18 mouse cellular contexts compared by ENCODE assay signal in the genomic region with DNA sequence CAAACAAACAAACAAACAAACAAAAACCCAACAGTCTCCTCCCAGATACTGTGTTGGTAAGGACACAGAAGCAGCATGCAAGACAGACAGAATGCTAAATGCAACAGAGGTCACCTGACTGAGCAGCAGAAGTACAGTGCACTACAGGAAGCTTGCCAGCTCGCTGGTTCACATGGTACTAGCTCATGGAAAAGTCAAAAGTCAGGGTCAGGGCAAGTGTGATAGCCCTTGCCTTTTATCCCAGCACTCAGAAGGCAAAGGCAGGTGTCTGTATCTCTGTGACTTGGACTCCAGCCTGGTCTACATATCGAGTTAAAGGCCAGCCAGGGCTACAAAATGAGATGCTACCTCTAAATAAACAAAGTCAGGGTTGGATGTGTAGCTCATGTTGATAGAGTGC.
DNase-seq lines count a peak whose midpoint lies in the region; ATAC-seq and TF ChIP-seq lines count a peak whose summit lies in the region.
"Had no signal": no experiment of that assay in that cellular context is flagged by ENCODE, and none has a peak within 500 bp of the region (broad histone marks: within the 10 kb centered on the region; RNA-seq: fewer than 3 reads in every experiment).

No protein-coding gene starts in this region.

- no peak overlapping the region for H3K4me3 ChIP-seq in heart, embryonic 12.5 days
- no peak overlapping the region for H3K4me3 ChIP-seq in kidney, postnatal 0 days (replicated peaks; ENCODE audit: low read depth, low read length)
- no peak overlapping the region for H3K4me3 ChIP-seq in neural tube, embryonic 15.5 days (replicated peaks)
- no peak overlapping the region for H3K4me3 ChIP-seq in stomach, postnatal 0 days (ENCODE audit: low read depth, low read length)
- H3K4me3 ChIP-seq in forebrain, embryonic 14.5 days (ENCODE audit: low read depth, low read length), result no peak overlapping the region
- H3K4me3 ChIP-seq: forebrain, embryonic 12.5 days; heart, embryonic 15.5 days; myocyte had no signal

- H3K27me3 ChIP-seq in heart, embryonic 12.5 days (replicated peaks), result no peaks in the 10 kb centered on the region
- no peaks in the 10 kb centered on the region for H3K27me3 ChIP-seq in kidney, postnatal 0 days (ENCODE audit: insufficient read depth, low read length)
- H3K27me3 ChIP-seq in neural tube, embryonic 15.5 days (replicated peaks), result no peaks in the 10 kb centered on the region
- H3K27me3 ChIP-seq in stomach, postnatal 0 days (ENCODE audit: control insufficient read depth, insufficient read depth, low read length), result no peaks in the 10 kb centered on the region
- H3K27me3 ChIP-seq in forebrain, embryonic 14.5 days (replicated peaks; ENCODE audit: control insufficient read depth, insufficient read depth, low read length), result peaks cover 68% of the 10 kb centered on the region
- H3K27me3 ChIP-seq: heart, embryonic 15.5 days; Patski had no signal

- no peak overlapping the region for H3K27ac ChIP-seq in heart, embryonic 12.5 days (ENCODE audit: poor library complexity, severe bottlenecking)
- no peak overlapping the region for H3K27ac ChIP-seq in kidney, postnatal 0 days
- peak overlapping the region; percentile 57; the same call in 1 of the 2 replicates for H3K27ac ChIP-seq in neural tube, embryonic 15.5 days (replicated peaks)
- H3K27ac ChIP-seq in stomach, postnatal 0 days (replicated peaks), result peak overlapping the region; percentile 61
- H3K27ac ChIP-seq in forebrain, embryonic 14.5 days (ENCODE audit: low read depth, low read length), result no peak overlapping the region

- no peaks in the 10 kb centered on the region for H3K36me3 ChIP-seq in heart, embryonic 12.5 days
- H3K36me3 ChIP-seq in kidney, postnatal 0 days (ENCODE audit: insufficient read depth, low read length), result no peaks in the 10 kb centered on the region
- H3K36me3 ChIP-seq in neural tube, embryonic 15.5 days, result no peaks in the 10 kb centered on the region
- no peaks in the 10 kb centered on the region for H3K36me3 ChIP-seq in stomach, postnatal 0 days (ENCODE audit: control insufficient read depth, insufficient read depth, low read length)
- H3K36me3 ChIP-seq in forebrain, embryonic 14.5 days (ENCODE audit: control insufficient read depth, insufficient read depth, low read length), result no peaks in the 10 kb centered on the region
- H3K36me3 ChIP-seq: forebrain, embryonic 12.5 days; heart, embryonic 15.5 days; midbrain, embryonic 10.5 days had no signal

- 39% methylated on average over 2 of the region's 2 CpGs for WGBS in heart, embryonic 12.5 days
- 59% methylated on average over 2 of the region's 2 CpGs for WGBS in kidney, postnatal 0 days
- 72% methylated on average over 2 of the region's 2 CpGs for whole genome bisulfite sequencing in neural tube, embryonic 15.5 days
- WGBS in stomach, postnatal 0 days, result 56% methylated on average over 2 of the region's 2 CpGs
- 86% methylated on average over 2 of the region's 2 CpGs for WGBS in forebrain, embryonic 14.5 days

- ATAC-seq in heart, embryonic 12.5 days (ENCODE audit: insufficient number of reproducible peaks, low FRiP score), result peak; percentile 33; the same call in 1 of the 2 replicates
- 0 out of 2 replicates have a peak, but pooled peaks have one; percentile 26 for ATAC-seq in kidney, postnatal 0 days (replicated peaks; ENCODE audit: low FRiP score, low read depth)
- no peak for ATAC-seq in neural tube, embryonic 15.5 days (ENCODE audit: low FRiP score)
- ATAC-seq in stomach, postnatal 0 days (ENCODE audit: low FRiP score, low TSS enrichment), result no peak
- ATAC-seq in forebrain, embryonic 14.5 days, result no peak
- ATAC-seq: activated CD4-positive, CD25-positive, alpha-beta regulatory T cell, adult 4 months; Patski had no signal

- TF ChIP-seq EP300 in stomach, postnatal 0 days (optimal IDR thresholded peaks at IDR 0.05), result no peak

- H3K9ac ChIP-seq in heart, embryonic 12.5 days, result no peak overlapping the region
- no peak overlapping the region for H3K9ac ChIP-seq in kidney, postnatal 0 days (ENCODE audit: low read depth, low read length)
- H3K9ac ChIP-seq in neural tube, embryonic 15.5 days (replicated peaks), result no peak overlapping the region
- no peak overlapping the region for H3K9ac ChIP-seq in stomach, postnatal 0 days (ENCODE audit: low read length)
- no peak overlapping the region for H3K9ac ChIP-seq in forebrain, embryonic 14.5 days (ENCODE audit: low read length)
- H3K9ac ChIP-seq: forebrain, embryonic 12.5 days; heart, embryonic 15.5 days had no signal

- H3K4me1 ChIP-seq in heart, embryonic 12.5 days (replicated peaks), result peaks cover 32% of the 10 kb centered on the region
- peaks cover 9% of the 10 kb centered on the region; the same call in 1 of the 2 replicates for H3K4me1 ChIP-seq in kidney, postnatal 0 days (replicated peaks; ENCODE audit: insufficient read depth, low read length)
- peaks cover 29% of the 10 kb centered on the region for H3K4me1 ChIP-seq in neural tube, embryonic 15.5 days
- H3K4me1 ChIP-seq in stomach, postnatal 0 days (replicated peaks; ENCODE audit: control insufficient read depth, insufficient read depth), result no peaks in the 10 kb centered on the region; the same call in 1 of the 2 replicates
- peaks cover 11% of the 10 kb centered on the region for H3K4me1 ChIP-seq in forebrain, embryonic 14.5 days (ENCODE audit: control insufficient read depth, insufficient read depth, low read length)

- TF ChIP-seq CTCF in kidney, postnatal 0 days (IDR thresholded peaks at IDR 0.05; ENCODE audit: low read depth), result no peak
- TF ChIP-seq CTCF in stomach, postnatal 0 days (IDR thresholded peaks at IDR 0.05; ENCODE audit: low read depth), result no peak

- H3K4me2 ChIP-seq in heart, embryonic 12.5 days, result no peak overlapping the region
- H3K4me2 ChIP-seq in kidney, postnatal 0 days (ENCODE audit: low read length), result no peak overlapping the region
- no peak overlapping the region for H3K4me2 ChIP-seq in neural tube, embryonic 15.5 days
- H3K4me2 ChIP-seq in stomach, postnatal 0 days (replicated peaks; ENCODE audit: low read depth), result no peak overlapping the region
- no peak overlapping the region for H3K4me2 ChIP-seq in forebrain, embryonic 14.5 days (ENCODE audit: low read length)
- H3K4me2 ChIP-seq: heart, embryonic 15.5 days; liver, embryonic 11.5 days had no signal

- DNase-seq in heart, adult 11 months, result no peak
- DNase-seq in kidney, postnatal 0 days (ENCODE audit: low spot score), result no peak
- no peak for DNase-seq in kidney, adult 8-10 months
- no peak for DNase-seq in neural tube, embryonic 10.5 days (ENCODE audit: extremely low spot score, low spot score)
- no peak for DNase-seq in stomach, postnatal 0 days (ENCODE audit: low spot score)
- DNase-seq in forebrain, embryonic 14.5 days (ENCODE audit: low spot score), result no peak
- DNase-seq: gastrocnemius, postnatal 25 days; lung, postnatal 14 days; thymus, postnatal 25 days had no signal

- no peaks in the 10 kb centered on the region for H3K9me3 ChIP-seq in heart, embryonic 12.5 days (replicated peaks)
- H3K9me3 ChIP-seq in kidney, postnatal 0 days (replicated peaks; ENCODE audit: low read length), result no peaks in the 10 kb centered on the region
- no peaks in the 10 kb centered on the region for H3K9me3 ChIP-seq in neural tube, embryonic 15.5 days (replicated peaks)
- no peaks in the 10 kb centered on the region for H3K9me3 ChIP-seq in stomach, postnatal 0 days (ENCODE audit: control insufficient read depth, low read length)
- H3K9me3 ChIP-seq in forebrain, embryonic 14.5 days (replicated peaks; ENCODE audit: control insufficient read depth, low read length), result no peaks in the 10 kb centered on the region
- H3K9me3 ChIP-seq: forebrain, embryonic 12.5 days; heart, embryonic 15.5 days; midbrain, embryonic 10.5 days had no signal

Comparison
In these comparisons a context has a peak if more than half of its experiments do, and no peak if none do; other contexts are left out.
1. ATAC-seq: peak in heart, embryonic 12.5 days (single experiment) and kidney, postnatal 0 days (single experiment); none in neural tube, embryonic 15.5 days (single experiment), stomach, postnatal 0 days (single experiment) and forebrain, embryonic 14.5 days (single experiment).
2. H3K27ac ChIP-seq: peak in neural tube, embryonic 15.5 days (single experiment) and stomach, postnatal 0 days (single experiment); none in heart, embryonic 12.5 days (single experiment), kidney, postnatal 0 days (single experiment) and forebrain, embryonic 14.5 days (single experiment).